Mouse (Mus musculus) NIH3T3 (cell line): ENCODE results near the gene Peli2.
"Not testable (repeated sequence)": the region's sequence is repeated elsewhere in the genome, so short reads cannot be mapped to it uniquely, and the experiment has no call there.

Experiments
- DNase-seq: peaks from one replicate; pipeline ENCODE4 v3.0.0-alpha.2; 2012; ENCODE audit warnings: low read depth

The Peli2 gene

DNA sequence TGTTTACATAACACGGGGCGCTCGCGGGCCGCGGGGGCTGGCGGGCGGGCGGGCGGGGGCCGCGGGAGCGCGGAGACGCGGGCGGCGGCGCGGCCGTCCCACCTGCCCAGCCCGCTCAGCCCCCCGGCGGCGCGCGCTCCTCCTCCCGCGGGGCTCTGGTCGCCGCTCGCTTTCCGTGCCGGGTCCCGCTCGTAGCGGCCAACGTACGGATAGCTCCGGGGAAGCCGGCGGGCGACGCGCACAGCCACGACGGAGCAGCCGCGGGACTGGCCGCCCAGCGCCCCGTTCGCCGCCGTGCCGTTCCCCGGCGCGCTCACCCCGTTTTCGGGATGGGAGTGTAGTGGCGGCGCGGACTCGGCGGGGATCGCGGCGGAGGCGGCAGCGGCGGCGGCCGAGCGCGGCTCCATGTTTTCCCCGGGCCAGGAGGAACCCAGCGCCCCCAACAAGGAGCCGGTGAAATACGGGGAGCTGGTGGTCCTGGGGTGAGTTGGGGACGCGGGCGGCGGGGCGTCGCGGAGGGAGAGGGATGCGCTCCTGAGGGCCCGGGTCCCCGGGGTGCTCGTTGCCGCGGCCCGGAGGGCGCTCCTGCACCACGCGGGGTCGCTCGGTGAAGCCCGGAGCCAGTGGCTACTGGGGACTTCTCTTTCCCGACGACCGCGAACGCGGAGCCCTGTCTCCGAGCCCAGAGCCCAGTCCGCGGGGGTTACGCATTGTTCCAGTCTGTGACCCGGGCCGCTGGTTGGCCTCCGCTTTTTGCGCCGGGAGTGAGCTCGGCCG lies at the start of gene Peli2:
Gene Peli2 (plus strand): TSS at position 72 of the 777 bp plus-strand sequence.
- DNase-seq, result peak; percentile 78

GRCm38 (mm10) chr14:48072104-48072503 lies 48.5 kb upstream of the Peli2 start:
- DNase-seq, result no peak

DNA sequence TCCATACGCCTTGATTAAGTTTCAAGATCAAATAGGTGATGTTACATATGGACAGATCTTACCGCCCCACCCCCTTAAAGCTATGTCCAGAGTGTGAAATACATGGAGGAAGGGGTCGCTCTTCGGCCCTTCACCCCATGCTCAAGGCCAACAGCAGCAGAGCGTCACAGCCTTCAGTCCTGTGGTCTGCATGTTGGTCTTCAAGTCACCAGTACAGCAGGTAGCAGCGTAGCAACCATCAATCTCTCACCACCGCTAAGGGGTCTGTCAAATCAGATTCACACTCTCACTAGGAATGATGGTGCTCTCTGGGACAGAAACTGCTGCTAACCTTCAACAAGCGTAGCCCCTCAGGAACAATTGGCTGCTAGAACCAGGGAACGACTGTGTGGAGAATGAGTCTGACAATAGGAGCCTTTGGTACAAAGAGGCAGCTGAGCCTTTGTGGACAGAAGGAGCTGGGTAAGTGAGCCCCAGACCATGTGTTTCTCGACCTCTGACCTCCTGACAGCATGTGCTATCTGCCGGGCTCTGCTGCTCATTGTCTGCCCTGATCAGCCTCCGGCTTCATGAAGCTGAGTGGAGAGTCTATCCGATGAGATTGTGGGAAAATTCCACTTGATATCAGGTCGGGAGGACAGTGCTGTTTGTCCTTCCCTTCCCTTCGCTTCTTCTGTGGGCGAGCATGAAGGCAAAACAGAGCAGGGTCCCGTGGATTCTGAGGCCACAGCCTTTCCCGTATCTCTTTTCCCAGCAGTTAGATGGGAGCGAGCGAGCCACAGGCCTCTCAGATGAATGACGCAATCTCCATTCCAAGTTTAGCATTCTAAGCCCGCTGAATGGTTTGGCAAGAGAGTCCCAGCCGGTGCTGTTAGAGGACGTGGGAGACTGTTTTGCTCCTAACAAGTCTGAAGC lies 47.1 kb upstream of the Peli2 start:
- peak; percentile 63 for DNase-seq

- DNase-seq, result not testable (repeated sequence)
Observed at GRCm38 (mm10) chr14:48079574-48079973, 41.0 kb upstream of the Peli2 start.

DNA sequence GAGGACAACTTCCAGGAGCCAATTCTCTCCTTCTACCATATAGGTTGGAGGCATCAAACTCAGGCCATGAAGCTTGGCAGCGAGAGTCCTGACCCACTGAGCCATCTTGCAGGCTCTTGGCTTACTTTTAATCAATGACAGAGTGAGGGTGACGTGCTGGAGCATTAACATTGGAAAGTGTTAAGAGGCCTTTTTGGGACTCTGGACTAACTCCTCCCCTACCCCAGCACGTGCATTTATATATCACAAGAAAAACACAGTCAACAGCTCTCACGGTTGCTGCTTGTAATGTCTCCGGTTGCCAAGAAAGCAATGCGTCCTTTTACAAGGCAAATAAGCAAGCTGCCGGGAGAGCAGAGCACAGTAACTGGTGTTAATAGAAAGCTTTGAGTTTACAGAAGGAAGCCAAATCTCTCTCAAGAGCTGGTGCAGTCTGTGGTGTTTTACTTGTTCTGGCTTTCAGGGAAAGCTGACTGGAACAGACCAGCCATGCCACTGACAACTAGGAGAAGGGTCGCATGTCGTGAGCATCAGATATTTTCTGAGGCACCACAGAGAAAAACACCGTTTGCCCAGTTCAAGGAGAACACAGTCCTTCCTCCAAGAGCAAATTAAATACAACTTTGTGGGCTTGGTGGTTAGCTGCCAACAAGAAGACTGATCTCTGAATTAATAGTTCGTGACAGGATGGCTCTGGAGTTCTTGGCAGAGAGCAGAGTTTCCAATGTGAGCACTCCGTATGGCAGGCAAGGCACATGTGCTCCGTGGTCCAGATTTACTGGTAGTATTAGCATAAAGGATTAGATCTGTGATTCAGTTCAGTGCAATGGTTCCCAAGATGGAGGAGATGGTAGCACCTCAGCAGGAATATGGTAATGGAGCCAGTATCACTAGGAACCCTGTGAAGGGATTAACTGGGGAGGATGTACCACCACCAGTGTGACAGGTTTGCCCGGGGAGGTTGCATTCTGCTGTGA lies 36.5 kb upstream of the Peli2 start:
- DNase-seq, result peak; percentile 89

DNA sequence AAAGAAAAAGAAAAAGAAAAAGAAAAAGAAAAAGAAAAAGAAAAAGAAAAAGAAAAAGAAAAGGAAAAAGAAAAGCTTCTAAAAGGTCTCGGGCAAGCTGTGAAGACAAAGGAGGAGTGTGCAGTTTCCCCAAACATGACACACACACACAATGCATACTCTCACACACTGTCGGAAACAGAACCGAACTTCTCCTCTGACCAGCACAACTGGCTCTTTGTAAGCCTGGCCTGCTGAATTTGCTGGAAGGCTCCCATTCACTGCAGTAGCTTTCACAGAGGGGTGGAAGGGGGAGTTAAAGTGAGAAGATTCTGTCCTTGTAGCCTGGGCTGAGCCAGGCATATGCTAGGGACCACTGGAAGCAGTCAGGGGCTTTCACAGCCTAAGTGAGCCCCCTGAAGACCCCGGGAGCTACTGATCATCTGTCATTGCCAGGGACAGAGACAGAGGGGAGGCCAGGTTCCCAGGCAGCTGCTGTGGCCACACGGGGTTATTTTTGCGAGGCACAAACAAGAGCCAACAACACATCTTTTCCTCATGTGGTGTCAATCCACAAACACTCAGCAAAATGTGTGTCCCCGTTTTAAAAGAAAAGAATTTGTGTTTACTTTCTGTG lies 33.8 kb upstream of the Peli2 start:
- no peak for DNase-seq

GRCm38 (mm10) chr14:48087298-48087830 lies 33.3 kb upstream of the Peli2 start:
- DNase-seq, result no peak

DNA sequence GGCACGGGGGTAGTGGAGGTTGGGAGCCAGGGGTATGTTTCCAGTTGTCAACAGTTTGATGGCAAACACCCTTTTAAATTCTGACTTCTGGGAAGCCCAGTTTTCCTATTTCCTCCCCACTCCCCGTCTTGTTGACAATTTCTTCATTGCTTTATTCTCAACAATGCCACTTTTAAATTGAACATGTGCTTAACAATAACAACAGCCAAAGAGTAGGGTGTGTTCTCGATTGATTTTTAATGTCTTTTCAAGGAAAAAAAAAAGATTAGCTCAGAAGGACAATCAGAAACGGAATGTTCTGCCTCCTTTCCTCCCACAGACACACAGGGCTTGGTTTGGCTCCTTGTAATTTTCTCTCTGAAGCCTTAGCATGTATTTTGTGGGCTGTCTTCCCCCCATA lies 30.2 kb upstream of the Peli2 start:
- DNase-seq, result no peak

GRCm38 (mm10) chr14:48091160-48091559 lies 29.5 kb upstream of the Peli2 start:
- DNase-seq, result no peak

DNA sequence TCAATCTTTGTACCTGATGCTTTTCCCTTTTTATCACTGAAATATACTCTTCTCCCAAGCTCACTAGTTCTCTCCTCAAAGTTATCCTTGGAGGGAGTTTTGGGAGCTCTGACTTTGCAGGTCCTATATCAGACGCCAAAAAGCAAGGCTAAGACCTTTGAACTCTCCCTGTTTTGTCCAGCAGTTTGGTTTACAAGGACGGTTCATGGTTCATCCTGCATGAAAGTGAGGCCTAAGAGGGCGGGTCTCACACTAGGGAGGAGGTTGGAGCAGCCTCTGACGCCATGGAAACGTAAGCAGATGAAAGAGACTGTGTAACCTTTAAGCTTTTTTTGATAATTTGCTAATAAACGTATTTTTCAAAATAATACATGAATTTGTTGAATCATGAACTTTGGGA lies 22.4 kb upstream of the Peli2 start:
- DNase-seq, result no peak

- DNase-seq, result peak; percentile 34
Observed at GRCm38 (mm10) chr14:48099354-48099753, 21.3 kb upstream of the Peli2 start.

- DNase-seq, result no peak
Observed at GRCm38 (mm10) chr14:48106453-48106852, 14.2 kb upstream of the Peli2 start.

DNA sequence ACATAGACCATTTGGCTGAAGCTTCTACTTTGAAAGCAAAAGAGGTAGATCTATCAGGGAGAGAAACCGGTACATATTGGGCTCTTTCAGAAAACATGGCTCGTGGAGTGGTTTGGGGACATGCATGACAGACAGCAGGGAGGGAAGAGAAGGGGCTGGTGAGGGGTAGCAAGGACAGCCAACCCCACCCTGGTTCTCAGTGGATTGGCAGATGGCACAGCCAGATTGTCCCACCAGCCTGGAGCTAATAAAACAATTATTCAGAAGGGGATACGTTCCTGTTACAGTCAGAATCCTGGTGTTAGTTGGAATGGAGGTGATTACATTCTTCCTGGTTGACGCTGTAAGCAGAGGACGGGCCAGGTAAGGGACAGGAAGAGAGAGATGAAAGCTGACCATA lies 2.6 kb upstream of the Peli2 start:
- no peak for DNase-seq

- no peak for DNase-seq
Observed at GRCm38 (mm10) chr14:48119012-48119647, 1.5 kb upstream of the Peli2 start.

GRCm38 (mm10) chr14:48119648-48120270 lies 864 bp upstream of the Peli2 start:
- peak; percentile 49 for DNase-seq

GRCm38 (mm10) chr14:48120443-48120751 lies 226 bp upstream of the Peli2 start:
- DNase-seq, result no peak

DNA sequence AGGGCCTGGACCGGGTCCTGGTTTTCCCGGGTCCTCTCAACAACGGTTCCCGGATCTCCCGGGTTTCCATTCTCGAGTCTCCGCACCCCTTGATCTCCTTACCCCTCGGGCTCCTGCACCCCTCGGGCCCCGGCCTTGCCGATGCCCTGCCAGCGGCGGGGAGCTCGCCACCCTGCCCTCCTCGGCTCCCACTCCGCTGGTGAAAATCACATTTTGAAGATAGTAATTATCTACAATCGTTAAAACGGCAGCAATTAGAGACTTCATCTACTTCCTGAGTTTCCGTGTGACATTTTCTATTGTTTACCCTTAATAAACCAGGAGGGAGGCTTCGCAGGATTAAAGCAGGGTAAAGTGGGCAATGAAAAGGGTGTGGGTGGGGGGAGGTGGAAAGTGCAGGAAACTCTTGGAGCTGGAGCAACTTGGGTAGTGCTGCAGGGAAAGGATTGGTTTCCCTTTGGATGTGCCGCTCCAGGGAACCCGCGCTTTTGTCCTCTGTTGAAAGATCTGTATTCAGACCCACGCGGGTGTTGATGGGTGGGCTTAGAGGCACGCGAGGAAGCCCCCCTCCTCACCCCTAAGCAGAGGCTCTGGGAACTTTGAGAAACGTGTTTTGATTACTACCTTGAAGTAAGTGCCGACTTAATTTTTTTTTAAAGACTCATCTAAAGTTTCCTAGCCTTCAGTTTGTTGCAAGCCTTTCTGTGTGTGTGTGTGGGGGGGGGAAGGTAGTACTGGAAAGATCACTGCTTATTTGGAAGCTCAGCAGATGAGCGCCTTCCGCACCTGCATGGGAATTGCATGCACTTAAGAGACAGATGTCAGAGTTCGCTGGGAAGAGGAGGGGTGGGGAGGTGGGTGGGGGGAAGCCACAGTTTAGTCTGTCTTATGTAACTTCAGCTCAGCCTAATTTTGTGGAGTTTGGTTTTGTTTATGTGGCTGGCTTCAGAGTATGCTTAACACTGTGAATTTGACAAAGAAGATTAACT lies 1.2 kb downstream of the Peli2 start:
- peak; percentile 47 for DNase-seq

GRCm38 (mm10) chr14:48124011-48124410 lies 3.4 kb downstream of the Peli2 start:
- DNase-seq, result no peak

GRCm38 (mm10) chr14:48124816-48125215 lies 4.2 kb downstream of the Peli2 start:
- no peak for DNase-seq
